Mouse (Mus musculus) thymus, adult 2 months (tissue): Measurements from ENCODE around the gene Epn3.

Source experiments
- CTCF ChIP-seq: fragments of 200-500 bp; IDR thresholded peaks from 2 replicates; pipeline ENCODE4 v1.5.1; 2012; ENCODE audit warnings: mild to moderate bottlenecking, control low read depth, low read length, moderate library complexity, borderline replicate concordance; ENCODE audit not compliant: control insufficient read depth, poor library complexity, insufficient read depth; ENCODE audit errors: extremely low read depth
- POLR2A ChIP-seq: fragments of 200-500 bp; IDR thresholded peaks from 2 replicates; pipeline ENCODE4 v1.6.1; 2012; ENCODE audit warnings: mild to moderate bottlenecking, low read length, control low read depth, moderate library complexity; ENCODE audit not compliant: control insufficient read depth, poor library complexity, insufficient read depth; ENCODE audit errors: extremely low read depth

DNA sequence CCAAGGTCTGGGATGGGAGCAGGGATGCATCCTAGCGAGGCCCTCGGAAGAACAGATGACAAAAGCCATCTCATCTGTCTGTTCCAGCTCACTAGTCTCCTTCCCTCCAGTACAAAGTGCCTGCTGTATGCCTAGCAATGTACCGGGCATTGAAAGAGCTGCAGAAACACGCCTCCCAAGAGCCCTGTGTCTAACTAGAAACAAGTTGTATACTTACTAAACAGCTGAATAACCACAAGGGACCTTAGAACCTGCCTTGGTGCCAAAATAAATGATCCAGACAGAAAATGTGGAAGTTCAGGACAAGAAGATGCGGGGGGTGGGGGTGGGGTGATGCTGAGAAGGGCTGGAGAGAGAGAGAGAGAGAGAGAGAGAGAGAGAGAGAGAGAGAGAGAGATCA is 54.9 kb downstream of the Epn3 start:
- TF ChIP-seq POLR2A (no peak), CTCF (no peak)
